Mouse (Mus musculus) liver, postnatal 0 days (tissue): Measurements from ENCODE around the gene Lsr.

ENCODE experiments used
- CTCF ChIP-seq: sonication (generic); IDR thresholded peaks from 2 replicates; pipeline ENCODE4 v1.5.1; 2016; ENCODE audit warnings: antibody characterized with exemption, low read depth
- EP300 ChIP-seq: IDR thresholded peaks from 2 replicates; pipeline ENCODE4 v1.6.1; 2016; ENCODE audit warnings: antibody characterized with exemption, low read depth, mild to moderate bottlenecking

GRCm38 (mm10) chr7:30988519-30989162 is 15.4 kb upstream of the Lsr start:
- TF ChIP-seq EP300 (no peak), CTCF (no peak)
